Mouse (Mus musculus) macrophage (primary cell): ENCODE measurements around the gene Ifnl3. TPM values are rescaled to one million over a fixed set of nuclear protein-coding genes. Genes with fewer than 3 reads are reported as not detected.
"Not testable (repeated sequence)": the region's sequence is repeated elsewhere in the genome, so short reads cannot be mapped to it uniquely, and the experiment has no call there.

ENCODE experiments used
- H3K27ac ChIP-seq: fragments of 350-480 bp; formaldehyde crosslinking; 2 replicates; pipeline ENCODE4 v1.9.0; 2021
- H3K36me3 ChIP-seq: fragments of 350-480 bp; formaldehyde crosslinking; 2 replicates; pipeline ENCODE4 v1.9.0; 2021; ENCODE audit errors: inconsistent target
- H3K4me3 ChIP-seq: fragments of 350-480 bp; formaldehyde crosslinking; 2 replicates; pipeline ENCODE4 v1.9.0; 2021; ENCODE audit errors: inconsistent target
- H3K79me2 ChIP-seq: fragments of 350-480 bp; formaldehyde crosslinking; 2 replicates; pipeline ENCODE4 v1.9.0; 2021; ENCODE audit errors: inconsistent target
- WGBS: methylation state at CpG from one replicate; pipeline ENCODE4 v1.1.7; 2026; ENCODE audit warnings: inconsistent platforms; ENCODE audit not compliant: missing documents; 5-methylcytosine and 5-hydroxymethylcytosine counted together
- polyA plus RNA-seq: library from polyadenylated mRNA; stranded (reverse); fragments of 250-400 nt; gene quantifications from 3 replicates; pipeline ENCODE4 v1.2.4, GENCODE M21; 2018; ENCODE audit warnings: inconsistent platforms
- total RNA-seq, 78 experiments: library from RNA; depleted of rRNA; stranded (reverse); fragments of 250-400 nt; gene quantifications; 1 replicate in 9 of 78; 2 replicates in 24 of 78; 3 replicates in 43 of 78; 4 replicates in 2 of 78; pipeline ENCODE4 v1.2.4; 2018; ENCODE audit warnings: inconsistent platforms in 56 of 78

Gene Ifnl3
- not detected for total RNA-seq (2018; cell fraction: chromatin; rRNA removed)
- not detected for total RNA-seq (2018; cell fraction: cytosol; rRNA removed)
- not detected for total RNA-seq (2018; cell fraction: nucleus; rRNA removed)
- not detected in 3 replicates for polyA plus RNA-seq

GRCm38 (mm10) chr7:28522536-28522935 lies at the start of gene Ifnl3:
TSS of gene Ifnl3 (plus strand) at chr7:28522836.
- not testable (repeated sequence) for H3K79me2 ChIP-seq, H3K27ac ChIP-seq, H3K36me3 ChIP-seq, H3K4me3 ChIP-seq
- no CpG with 5 or more reads among the region's 6 CpGs for WGBS

- no peak overlapping the region for H3K4me3 ChIP-seq
- no peaks in the 10 kb centered on the region for H3K79me2 ChIP-seq
- H3K27ac ChIP-seq, result no peak overlapping the region
- H3K36me3 ChIP-seq, result no peaks in the 10 kb centered on the region
- 98% methylated on average over 6 of the region's 6 CpGs for WGBS
These were observed 46.4 kb upstream of the Ifnl3 start for GRCm38 (mm10) chr7:28476191-28476590.

- Histone ChIP-seq H3K4me3 (no peak overlapping the region), H3K79me2 (no peaks in the 10 kb centered on the region), H3K27ac (no peak overlapping the region), H3K36me3 (no peaks in the 10 kb centered on the region)
- 94% methylated on average over 5 of the region's 5 CpGs for WGBS
These were observed 45.3 kb upstream of the Ifnl3 start for GRCm38 (mm10) chr7:28477363-28477762.

- no peak overlapping the region for H3K4me3 ChIP-seq
- WGBS, result 8% methylated on average over 6 of the region's 8 CpGs
- H3K79me2 ChIP-seq, result no peaks in the 10 kb centered on the region
- no peaks in the 10 kb centered on the region for H3K36me3 ChIP-seq
- H3K27ac ChIP-seq, result no peak overlapping the region
These were observed 43.8 kb upstream of the Ifnl3 start for GRCm38 (mm10) chr7:28478854-28479253.

GRCm38 (mm10) chr7:28482854-28483253 lies 39.8 kb upstream of the Ifnl3 start:
- no peaks in the 10 kb centered on the region for H3K79me2 ChIP-seq
- H3K4me3 ChIP-seq, result no peak overlapping the region
- no peak overlapping the region for H3K27ac ChIP-seq
- WGBS, result 91% methylated on average over 11 of the region's 11 CpGs
- no peaks in the 10 kb centered on the region for H3K36me3 ChIP-seq

DNA sequence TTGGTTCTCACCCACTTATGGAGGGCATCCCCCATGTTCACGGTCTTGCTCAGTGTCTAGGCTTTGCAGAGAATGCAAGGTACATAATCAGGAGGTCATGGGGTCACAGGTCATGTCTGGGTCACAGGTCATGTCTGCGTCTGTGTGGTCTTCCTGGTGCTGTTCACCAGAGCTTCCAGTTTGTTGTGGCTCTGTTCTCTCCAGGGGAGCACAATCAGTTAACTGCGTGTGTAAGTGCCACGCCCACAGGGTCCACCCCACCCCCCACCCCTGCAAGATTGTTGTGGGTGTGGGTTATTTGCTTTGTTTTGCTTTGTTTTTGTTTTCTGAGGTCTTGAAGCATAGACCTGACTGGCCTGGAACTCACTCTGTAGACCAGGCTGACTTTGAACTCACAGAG lies 38.4 kb upstream of the Ifnl3 start:
- H3K27ac ChIP-seq, result no peak overlapping the region
- 87% methylated on average over 4 of the region's 4 CpGs for WGBS
- H3K36me3 ChIP-seq, result no peaks in the 10 kb centered on the region
- H3K79me2 ChIP-seq, result no peaks in the 10 kb centered on the region
- no peak overlapping the region for H3K4me3 ChIP-seq

DNA sequence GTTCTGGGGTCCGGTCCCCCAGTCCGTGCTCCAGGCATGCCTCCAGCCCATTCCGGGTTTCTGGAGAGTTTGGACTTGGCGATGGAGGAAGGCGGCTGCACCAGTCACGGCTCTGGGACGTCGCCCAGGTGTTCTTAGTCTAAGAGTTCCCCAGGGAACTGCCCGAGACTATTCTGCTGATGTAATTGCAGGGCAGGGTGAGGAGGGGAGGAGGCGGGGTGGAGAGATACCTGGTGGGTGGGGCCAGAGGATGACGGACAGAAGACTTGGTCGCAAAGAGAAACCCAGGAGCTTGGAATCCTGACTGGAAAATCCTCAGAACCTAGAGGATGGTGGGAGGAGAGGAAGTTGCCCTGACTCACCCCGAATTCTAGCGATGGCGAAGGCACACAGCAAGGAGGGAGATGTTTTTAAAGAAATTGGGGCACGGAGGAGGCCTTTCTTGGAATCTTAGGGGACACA lies 34.6 kb upstream of the Ifnl3 start:
- H3K79me2 ChIP-seq, result no peaks in the 10 kb centered on the region
- 10% methylated on average over 16 of the region's 16 CpGs for WGBS
- H3K27ac ChIP-seq, result no peak overlapping the region
- no peak overlapping the region for H3K4me3 ChIP-seq
- no peaks in the 10 kb centered on the region for H3K36me3 ChIP-seq

GRCm38 (mm10) chr7:28490410-28490809 lies 32.2 kb upstream of the Ifnl3 start:
- WGBS, result 10% methylated on average over 10 of the region's 10 CpGs
- Histone ChIP-seq H3K36me3 (no peaks in the 10 kb centered on the region), H3K4me3 (no peak overlapping the region), H3K27ac (no peak overlapping the region), H3K79me2 (no peaks in the 10 kb centered on the region)

DNA sequence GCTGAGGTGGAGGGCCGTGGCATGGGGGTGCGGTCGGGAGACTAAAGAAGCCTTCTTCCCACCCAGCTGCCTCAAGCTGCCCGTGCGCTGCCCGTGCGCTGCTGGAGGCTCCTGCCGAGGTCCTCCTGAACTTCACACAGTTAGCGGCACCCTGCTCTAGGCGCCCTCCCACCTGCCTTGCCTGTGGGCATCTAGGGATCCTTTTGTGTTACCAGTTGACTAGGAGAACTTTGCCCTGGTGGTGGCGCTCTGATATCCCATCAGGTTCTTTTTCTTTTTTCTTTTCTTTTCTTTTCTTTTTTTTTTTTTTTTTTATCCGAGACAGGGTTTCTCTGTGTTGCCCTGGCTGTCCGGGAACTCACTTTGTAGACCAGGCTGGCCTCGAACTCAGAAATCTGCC lies 31.7 kb upstream of the Ifnl3 start:
- Histone ChIP-seq H3K27ac (no peak overlapping the region), H3K4me3 (no peak overlapping the region), H3K79me2 (no peaks in the 10 kb centered on the region), H3K36me3 (no peaks in the 10 kb centered on the region)
- 55% methylated on average over 14 of the region's 14 CpGs for WGBS

- no peak overlapping the region for H3K4me3 ChIP-seq
- 88% methylated on average over 8 of the region's 8 CpGs for WGBS
- no peak overlapping the region for H3K27ac ChIP-seq
- no peaks in the 10 kb centered on the region for H3K79me2 ChIP-seq
- no peaks in the 10 kb centered on the region for H3K36me3 ChIP-seq
These were observed 30.3 kb upstream of the Ifnl3 start for GRCm38 (mm10) chr7:28492310-28492709.

DNA sequence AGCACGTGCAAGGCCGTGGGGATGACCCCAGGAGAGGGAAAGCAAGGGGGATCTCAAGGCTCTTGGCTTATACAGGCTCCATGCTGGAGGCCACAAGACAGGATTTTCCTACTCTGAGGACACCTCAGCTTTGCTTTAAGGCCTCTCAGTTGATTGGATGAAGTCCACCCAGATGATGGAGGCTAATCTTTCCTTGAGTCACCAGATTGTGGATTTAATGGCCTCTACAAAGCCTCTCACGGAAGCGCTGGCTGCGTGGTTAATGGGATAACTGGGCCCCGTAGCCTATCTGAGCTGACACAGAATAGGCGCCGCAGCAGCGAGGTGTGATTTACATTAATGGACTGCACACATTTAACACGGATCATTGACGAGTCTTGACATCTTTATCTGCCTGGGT lies 27.2 kb upstream of the Ifnl3 start:
- Histone ChIP-seq H3K4me3 (no peak overlapping the region), H3K79me2 (no peaks in the 10 kb centered on the region), H3K27ac (no peak overlapping the region), H3K36me3 (no peaks in the 10 kb centered on the region)
- 97% methylated on average over 11 of the region's 11 CpGs for WGBS

DNA sequence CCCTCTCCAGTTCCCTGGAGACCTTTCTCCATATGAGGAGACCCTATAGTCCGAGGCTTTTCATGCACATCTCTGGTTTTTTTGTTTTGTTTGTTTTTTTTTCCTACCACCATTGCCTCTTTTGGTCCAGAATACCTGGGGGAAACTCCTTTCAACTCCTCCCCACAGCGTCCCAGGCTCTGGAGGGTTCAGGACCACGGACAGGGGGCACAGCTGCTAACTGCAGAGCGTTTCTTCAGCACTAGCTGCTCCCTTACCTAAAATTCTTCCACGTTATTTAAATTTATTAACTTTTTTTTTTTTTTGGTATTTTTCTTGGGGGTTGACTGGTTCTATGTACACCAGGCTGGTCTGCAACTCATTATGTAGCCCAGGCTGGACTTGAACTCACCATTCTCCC lies 17.1 kb upstream of the Ifnl3 start:
- no peak overlapping the region for H3K4me3 ChIP-seq
- WGBS, result 8% methylated on average over 5 of the region's 5 CpGs

DNA sequence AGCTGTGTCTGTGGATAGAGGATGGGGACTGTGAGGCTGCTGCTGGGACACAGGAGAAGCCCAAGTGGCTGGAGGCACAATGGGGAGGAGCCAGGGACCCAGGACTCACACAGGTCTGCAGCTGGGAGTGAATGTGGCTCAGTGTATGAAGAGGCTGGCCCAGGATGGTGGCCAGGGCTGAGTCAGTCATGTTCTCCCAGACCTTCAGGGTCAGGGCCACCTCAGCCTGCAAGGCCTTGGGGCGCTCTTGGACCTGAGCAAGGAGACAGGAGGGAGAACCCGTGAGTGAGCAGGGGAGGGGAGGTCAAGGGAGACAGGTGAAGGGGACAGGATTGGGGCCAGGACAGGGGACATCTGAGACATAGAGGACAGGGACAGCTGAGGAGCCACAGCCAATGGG lies 13.5 kb upstream of the Ifnl3 start:
- no CpG with 5 or more reads among the region's 2 CpGs for WGBS

More for the DNA sequence above, 17.1 kb upstream of the Ifnl3 start:
- H3K27ac ChIP-seq, result no peak overlapping the region
- H3K36me3 ChIP-seq, result no peaks in the 10 kb centered on the region
- H3K79me2 ChIP-seq, result no peaks in the 10 kb centered on the region

GRCm38 (mm10) chr7:28510405-28510974 lies 12.1 kb upstream of the Ifnl3 start, which contains the start of gene Ifnl2:
TSS of gene Ifnl2 (minus strand) at chr7:28510455.
- H3K4me3 ChIP-seq, H3K27ac ChIP-seq, H3K36me3 ChIP-seq, H3K79me2 ChIP-seq: not testable (repeated sequence)
- WGBS, result 71% methylated on average over 7 of the region's 8 CpGs

More for the DNA sequence above, 13.5 kb upstream of the Ifnl3 start:
- not testable (repeated sequence) for H3K79me2 ChIP-seq, H3K4me3 ChIP-seq, H3K36me3 ChIP-seq, H3K27ac ChIP-seq

GRCm38 (mm10) chr7:28511441-28511840 lies 11.2 kb upstream of the Ifnl3 start:
- H3K36me3 ChIP-seq, result no peaks in the 10 kb centered on the region
- H3K27ac ChIP-seq, result no peak overlapping the region
- no peak overlapping the region for H3K4me3 ChIP-seq
- no peaks in the 10 kb centered on the region for H3K79me2 ChIP-seq
- WGBS, result 70% methylated on average over 8 of the region's 8 CpGs
